Mouse (Mus musculus) activated CD4-positive, CD25-positive, alpha-beta regulatory T cell, adult 4 months (primary cell): ENCODE data around the gene Ppip5k1. TPM values are rescaled to one million over a fixed set of nuclear protein-coding genes. Genes with fewer than 3 reads are reported as not detected.

Experiments
- polyA plus RNA-seq, 2 experiments: library from polyadenylated mRNA; unstranded; fragments of 100-300 nt; shearing (Covaris generic); gene quantifications; one replicate each; pipeline ENCODE4 v1.2.1; 2017

Gene Ppip5k1
- polyA plus RNA-seq, 2 experiments from 2014 or later: 9.6 to 9.8 TPM

Other genes with a start within 250 kb of the Ppip5k1 start
- under 1 TPM in 1 of 2 experiments, not detected in 1; 0.41 TPM for gene Tgm7, start 245.6 kb downstream of the Ppip5k1 start, polyA plus RNA-seq
- gene Adal, start 215.0 kb downstream of the Ppip5k1 start, polyA plus RNA-seq: 10 to 100 TPM; 20.4 to 22.6 TPM
- 1 to 10 TPM; 4.1 to 6.3 TPM for gene Lcmt2, start 214.7 kb downstream of the Ppip5k1 start, polyA plus RNA-seq
- 10 to 100 TPM; 67.7 to 89.4 TPM for gene Tubgcp4, start 184.7 kb downstream of the Ppip5k1 start, polyA plus RNA-seq
- 10 to 100 TPM; 26.5 to 33.9 TPM for gene Zscan29, start 184.3 kb downstream of the Ppip5k1 start, polyA plus RNA-seq
- 10 to 100 TPM; 22.9 to 30.2 TPM for gene Trp53bp1, start 84.0 kb downstream of the Ppip5k1 start, polyA plus RNA-seq
- under 1 TPM; 0.10 to 0.32 TPM for gene Map1a, start 65.8 kb downstream of the Ppip5k1 start, polyA plus RNA-seq
- 1 to 10 TPM in 1 of 2 experiments, under 1 TPM in 1; 0.83 to 1.5 TPM for gene Ckmt1, start 2.3 kb upstream of the Ppip5k1 start, polyA plus RNA-seq
- under 1 TPM; 0.31 to 0.60 TPM for gene Strc, start 31.8 kb upstream of the Ppip5k1 start, polyA plus RNA-seq
- gene Pdia3, start 58.4 kb upstream of the Ppip5k1 start, polyA plus RNA-seq: 1,000 to 10,000 TPM in 1 of 2 experiments, 100 to 1,000 TPM in 1; 658 to 1,122 TPM
- 1 to 10 TPM; 2.3 to 3.8 TPM for gene Catsper2, start 58.4 kb upstream of the Ppip5k1 start, polyA plus RNA-seq
- gene Ell3, start 88.9 kb upstream of the Ppip5k1 start, polyA plus RNA-seq: 1 to 10 TPM in 1 of 2 experiments, under 1 TPM in 1; 0.78 to 1.0 TPM
- 1,000 to 10,000 TPM in 1 of 2 experiments, 100 to 1,000 TPM in 1; 759 to 1,222 TPM for gene Serf2, start 93.8 kb upstream of the Ppip5k1 start, polyA plus RNA-seq
- 100 to 1,000 TPM; 120 to 207 TPM for gene Hypk, start 97.9 kb upstream of the Ppip5k1 start, polyA plus RNA-seq
- not detected for gene Serinc4, start 101.4 kb upstream of the Ppip5k1 start, polyA plus RNA-seq
- gene Mfap1b, start 118.7 kb upstream of the Ppip5k1 start, polyA plus RNA-seq: 100 to 1,000 TPM in 1 of 2 experiments, 10 to 100 TPM in 1; 82.1 to 109 TPM
- 10 to 100 TPM; 32.7 to 47.6 TPM for gene Mfap1a, start 151.3 kb upstream of the Ppip5k1 start, polyA plus RNA-seq
- gene Wdr76, start 151.3 kb upstream of the Ppip5k1 start, polyA plus RNA-seq: 10 to 100 TPM; 10.1 to 20.5 TPM